In the genomic region with DNA sequence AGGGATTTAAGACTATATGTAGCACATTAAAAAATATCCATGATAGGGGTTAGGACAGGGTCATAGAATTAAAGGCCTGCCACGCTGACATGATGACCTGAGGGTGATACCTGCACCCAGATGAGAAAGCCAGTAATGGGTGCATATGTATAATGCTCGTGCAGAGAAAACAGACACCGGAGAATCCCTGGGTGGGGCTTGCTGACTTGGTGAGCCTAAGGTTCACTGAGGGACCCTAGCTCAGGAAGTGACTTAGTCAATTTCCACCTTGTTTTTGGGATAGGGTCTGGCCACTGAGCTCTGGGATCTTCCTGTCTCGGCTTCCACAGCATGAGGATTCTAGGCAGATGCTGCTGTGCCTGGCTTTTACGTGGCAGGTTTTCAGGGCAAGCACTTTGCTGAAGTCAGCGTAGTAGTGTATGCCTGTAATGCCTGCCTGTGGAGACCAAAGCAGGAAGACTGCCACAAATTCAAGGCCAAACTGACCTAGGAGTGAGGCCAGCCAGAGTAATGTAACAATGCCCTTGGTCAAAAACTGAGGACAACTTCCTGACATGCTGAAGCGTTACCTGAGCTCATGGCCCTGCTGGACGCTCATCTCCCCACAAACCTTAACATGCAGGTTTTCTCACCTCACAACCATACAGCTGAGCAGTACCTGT, we compare ENCODE assay signal across 21 mouse cellular contexts. TPM values are rescaled to one million over a fixed set of nuclear protein-coding genes. Genes with fewer than 3 reads are reported as not detected.
A peak's percentile ranks its signal among the peaks of the same experiment; 100 is the strongest.
DNase-seq lines count a peak whose midpoint lies in the region; ATAC-seq and TF ChIP-seq lines count a peak whose summit lies in the region.
"Had no signal": no experiment of that assay in that cellular context is flagged by ENCODE, and none has a peak within 500 bp of the region (broad histone marks: within the 10 kb centered on the region; RNA-seq: fewer than 3 reads in every experiment).

No protein-coding gene starts in this region.

- no peak overlapping the region for H3K4me3 ChIP-seq in hindbrain, embryonic 11.5 days (ENCODE audit: low read depth, low read length)
- no peak overlapping the region for H3K4me3 ChIP-seq in hindbrain, embryonic 13.5 days
- no peak overlapping the region for H3K4me3 ChIP-seq in kidney, embryonic 15.5 days (replicated peaks)
- H3K4me3 ChIP-seq: embryonic facial prominence, embryonic 13.5 days; heart, embryonic 10.5 days; layer of hippocampus, adult 2 months; limb, embryonic 10.5 days; neural tube, embryonic 15.5 days had no signal

- no peak for DNase-seq in hindbrain, embryonic 11.5 days (ENCODE audit: low spot score)
- DNase-seq in kidney, postnatal 4 days = no peak
- no peak for DNase-seq in Patski (ENCODE audit: low read depth, low spot score)
- DNase-seq in adrenal gland, postnatal 10 days = peak; percentile 53
- DNase-seq in spleen, adult 18-20 months = no peak
- DNase-seq: cerebellum, adult 2 months; gastrocnemius, postnatal 10 days; heart, postnatal 14 days; kidney, adult 11 months; lung, adult 2 months; lung, postnatal 36 days; retina, postnatal 1 day; right cerebral cortex, postnatal 4 days had no signal

- POLR2A ChIA-PET in Patski (lab: Charles Lee) = no interaction called here

- H3K9ac ChIP-seq in hindbrain, embryonic 11.5 days (ENCODE audit: low read depth, low read length) = no peak overlapping the region
- no peak overlapping the region for H3K9ac ChIP-seq in hindbrain, embryonic 13.5 days
- H3K9ac ChIP-seq in kidney, embryonic 15.5 days = no peak overlapping the region
- H3K9ac ChIP-seq: embryonic facial prominence, embryonic 13.5 days; neural tube, embryonic 15.5 days had no signal

- CTCF ChIA-PET in Patski (lab: Charles Lee) = no interaction called here

- H3K4me2 ChIP-seq in hindbrain, embryonic 11.5 days (replicated peaks; ENCODE audit: low read depth, low read length) = no peak overlapping the region
- no peak overlapping the region for H3K4me2 ChIP-seq in hindbrain, embryonic 13.5 days
- H3K4me2 ChIP-seq in kidney, embryonic 15.5 days = no peak overlapping the region
- H3K4me2 ChIP-seq: embryonic facial prominence, embryonic 13.5 days; liver, embryonic 11.5 days; neural tube, embryonic 15.5 days had no signal

- peak; percentile 13; the same call in 1 of the 2 replicates for ATAC-seq in hindbrain, embryonic 11.5 days (ENCODE audit: low FRiP score)
- ATAC-seq in hindbrain, embryonic 13.5 days (ENCODE audit: low FRiP score) = no peak
- ATAC-seq in kidney, embryonic 15.5 days (replicated peaks; ENCODE audit: low FRiP score) = no peak
- ATAC-seq in Patski = peak; percentile 9

- no peak overlapping the region for H3K27ac ChIP-seq in hindbrain, embryonic 11.5 days (ENCODE audit: low read depth, low read length)
- no peak overlapping the region for H3K27ac ChIP-seq in hindbrain, embryonic 13.5 days
- 0 out of 2 replicates have a peak overlapping the region, but pooled peaks have one; percentile 0 for H3K27ac ChIP-seq in kidney, embryonic 15.5 days
- H3K27ac ChIP-seq: embryonic facial prominence, embryonic 13.5 days; heart, embryonic 10.5 days; layer of hippocampus, adult 2 months; limb, embryonic 10.5 days; neural tube, embryonic 15.5 days had no signal

- H3K4me1 ChIP-seq in hindbrain, embryonic 11.5 days (replicated peaks; ENCODE audit: control insufficient read depth, insufficient read depth, low read length) = no peaks in the 10 kb centered on the region
- H3K4me1 ChIP-seq in hindbrain, embryonic 13.5 days (replicated peaks) = no peaks in the 10 kb centered on the region
- no peaks in the 10 kb centered on the region for H3K4me1 ChIP-seq in kidney, embryonic 15.5 days
- H3K4me1 ChIP-seq: embryonic facial prominence, embryonic 13.5 days; heart, embryonic 10.5 days; limb, embryonic 10.5 days; neural tube, embryonic 15.5 days had no signal

- H3K36me3 ChIP-seq in hindbrain, embryonic 11.5 days (ENCODE audit: control insufficient read depth, insufficient read depth, low read length) = peaks cover 9% of the 10 kb centered on the region; the same call in 1 of the 2 replicates
- H3K36me3 ChIP-seq in hindbrain, embryonic 13.5 days = peaks cover 74% of the 10 kb centered on the region
- H3K36me3 ChIP-seq in kidney, embryonic 15.5 days = peaks cover 92% of the 10 kb centered on the region

- in situ Hi-C loops in Patski (cut with MboI; ENCODE audit: low pct_unique_long_range_greater_than_20kb) = no loop called here

- H3K9me3 ChIP-seq in hindbrain, embryonic 11.5 days (ENCODE audit: control insufficient read depth, low read length) = no peaks in the 10 kb centered on the region
- H3K9me3 ChIP-seq in hindbrain, embryonic 13.5 days = no peaks in the 10 kb centered on the region
- no peaks in the 10 kb centered on the region for H3K9me3 ChIP-seq in kidney, embryonic 15.5 days (replicated peaks)
- H3K9me3 ChIP-seq: embryonic facial prominence, embryonic 13.5 days; heart, embryonic 10.5 days; limb, embryonic 10.5 days; neural tube, embryonic 15.5 days had no signal

- H3K27me3 ChIP-seq in hindbrain, embryonic 11.5 days (ENCODE audit: control insufficient read depth, insufficient read depth, low read length) = no peaks in the 10 kb centered on the region
- no peaks in the 10 kb centered on the region for H3K27me3 ChIP-seq in hindbrain, embryonic 13.5 days
- H3K27me3 ChIP-seq in kidney, embryonic 15.5 days = no peaks in the 10 kb centered on the region
- H3K27me3 ChIP-seq in Patski = no peaks in the 10 kb centered on the region
- H3K27me3 ChIP-seq: embryonic facial prominence, embryonic 13.5 days; neural tube, embryonic 15.5 days had no signal

- TF ChIP-seq CTCF in Patski (IDR thresholded peaks at IDR 0.05) = no peak

- 91% methylated on average over 8 of the region's 8 CpGs for WGBS in hindbrain, embryonic 11.5 days
- WGBS in hindbrain, embryonic 13.5 days = 90% methylated on average over 8 of the region's 8 CpGs
- 85% methylated on average over 8 of the region's 8 CpGs for WGBS in kidney, embryonic 15.5 days

RNA-seq across cellular contexts. Expression of a gene that starts 22.8 kb away (rescaled TPM):
- polyA plus RNA-seq in hindbrain, embryonic 11.5 days (2014; fragmentation: Nextera tagmentation; extraction: Ambion mirVana) = 340 and 415 TPM in 2 replicates
- 276 and 277 TPM in 2 replicates for polyA plus RNA-seq in hindbrain, embryonic 13.5 days (2015; fragmentation: Nextera tagmentation; extraction: Ambion mirVana)
- 421 and 464 TPM in 2 replicates for polyA plus RNA-seq in kidney, embryonic 15.5 days (2015; fragmentation: Nextera tagmentation; extraction: Ambion mirVana)
- polyA plus RNA-seq in Patski (2021) = 853 TPM
- 100 to 1,000 TPM; 210 to 250 TPM for total RNA-seq in adrenal gland, postnatal 10 days (2021)

Comparison
In these comparisons a context has a peak if more than half of its experiments do, and no peak if none do; other contexts are left out.
1. ATAC-seq: peak in hindbrain, embryonic 11.5 days (single experiment) and Patski (single experiment); none in hindbrain, embryonic 13.5 days (single experiment) and kidney, embryonic 15.5 days (single experiment).